Comparison of ENCODE assay signal across 7 mouse cellular contexts in the genomic region with DNA sequence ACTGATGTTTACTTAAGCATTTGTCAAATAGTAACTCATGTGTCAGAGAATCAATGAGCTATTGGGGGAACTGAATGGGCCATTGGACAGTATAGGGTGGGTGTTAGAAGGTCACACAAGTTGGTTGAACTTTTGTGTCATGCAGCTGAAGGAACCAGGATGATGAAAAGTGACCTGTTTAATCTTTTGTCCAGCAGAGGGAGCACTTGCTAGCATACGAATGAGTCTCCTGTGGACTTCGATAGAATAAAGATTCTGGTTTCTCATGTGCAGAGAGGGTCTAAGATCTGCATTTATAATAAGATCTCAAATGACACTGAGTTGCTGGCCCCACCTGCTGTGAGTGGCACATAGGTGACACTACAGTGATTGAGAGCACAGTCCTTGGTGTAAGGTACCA. TPM values are rescaled to one million over a fixed set of nuclear protein-coding genes. Genes with fewer than 3 reads are reported as not detected.
DNase-seq lines count a peak whose midpoint lies in the region; ATAC-seq and TF ChIP-seq lines count a peak whose summit lies in the region.

No protein-coding gene starts in this region.

- H3K27me3 ChIP-seq in hindbrain, embryonic 10.5 days (ENCODE audit: insufficient read depth, poor library complexity, severe bottlenecking) = no peaks in the 10 kb centered on the region
- no peaks in the 10 kb centered on the region for H3K27me3 ChIP-seq in hindbrain, embryonic 12.5 days
- H3K27me3 ChIP-seq in MEL (ENCODE audit: control insufficient read depth in 1 of 2, insufficient read depth in 2 of 2, low read length in 2 of 2) = no peaks in the 10 kb centered on the region

- H3K4me3 ChIP-seq in hindbrain, embryonic 10.5 days = no peak overlapping the region
- H3K4me3 ChIP-seq in hindbrain, embryonic 12.5 days = no peak overlapping the region
- no peak overlapping the region for H3K4me3 ChIP-seq in MEL (ENCODE audit: control insufficient read depth in 1 of 2, insufficient read depth in 1 of 2, low read depth in 2 of 2, low read length in 2 of 2)

- no peak for TF ChIP-seq EP300 in MEL (IDR thresholded peaks at IDR 0.05; ENCODE audit: low read depth in 1 of 2, low read length in 2 of 2)

- WGBS in hindbrain, embryonic 10.5 days = 33% methylated on average over 2 of the region's 2 CpGs
- WGBS in hindbrain, embryonic 12.5 days = 26% methylated on average over 2 of the region's 2 CpGs

- DNase-seq in hindbrain, embryonic 10.5 days (ENCODE audit: low spot score) = peak; percentile 23
- peak; percentile 80 for DNase-seq in 3T3-L1 (ENCODE audit: low read depth, low spot score)
- DNase-seq in MEL (ENCODE audit: low read depth, low spot score) = peak; percentile 16
- DNase-seq in fibroblast of lung, adult 2 months (ENCODE audit: low read depth) = peak; percentile 15
- DNase-seq in ovary, postnatal 10 days (ENCODE audit: low spot score) = no peak

- ATAC-seq in hindbrain, embryonic 12.5 days (ENCODE audit: low FRiP score) = no peak
- ATAC-seq in megakaryocyte progenitor cell, adult 5-6 weeks (replicated peaks; ENCODE audit: poor library complexity) = peak; percentile 68

- TF ChIP-seq POLR2A in MEL (IDR thresholded peaks at IDR 0.05; ENCODE audit: control insufficient read depth in 1 of 2, insufficient read depth in 1 of 2, low read depth in 1 of 2, low read length in 2 of 2, poor library complexity in 1 of 2) = no peak

- no peak; the same call in 1 of the 2 replicates for TF ChIP-seq RAD21 in MEL (IDR thresholded peaks at IDR 0.05; ENCODE audit: low read depth, low read length)

- H3K27ac ChIP-seq in hindbrain, embryonic 10.5 days = no peak overlapping the region
- H3K27ac ChIP-seq in hindbrain, embryonic 12.5 days = no peak overlapping the region
- H3K27ac ChIP-seq in MEL (ENCODE audit: control insufficient read depth, low read depth, low read length) = no peak overlapping the region

- no peaks in the 10 kb centered on the region for H3K79me2 ChIP-seq in MEL (ENCODE audit: control insufficient read depth, insufficient read depth, low read length, poor library complexity)

- no peaks in the 10 kb centered on the region for H3K9me3 ChIP-seq in hindbrain, embryonic 10.5 days
- H3K9me3 ChIP-seq in hindbrain, embryonic 12.5 days (replicated peaks) = no peaks in the 10 kb centered on the region
- H3K9me3 ChIP-seq in MEL (replicated peaks; ENCODE audit: insufficient read depth, low read length) = no peaks in the 10 kb centered on the region

- TF ChIP-seq CTCF in MEL (IDR thresholded peaks at IDR 0.05 in 2 of 3, conservative IDR thresholded peaks at IDR 0.05 in 1 of 3; ENCODE audit: control insufficient read depth in 1 of 3, insufficient read depth in 1 of 3, low read depth in 2 of 3, low read length in 3 of 3, poor library complexity in 1 of 3, severe bottlenecking in 1 of 3) = peak; percentile 4 to 30 (median 26); a peak in 2 of 6 replicates

- H3K9ac ChIP-seq in hindbrain, embryonic 12.5 days = no peak overlapping the region
- no peak overlapping the region for H3K9ac ChIP-seq in MEL (ENCODE audit: control insufficient read depth, low read depth, low read length, poor library complexity, severe bottlenecking)

- H3K4me2 ChIP-seq in hindbrain, embryonic 12.5 days (replicated peaks) = no peak overlapping the region

- no peaks in the 10 kb centered on the region for H3K36me3 ChIP-seq in hindbrain, embryonic 10.5 days
- no peaks in the 10 kb centered on the region for H3K36me3 ChIP-seq in hindbrain, embryonic 12.5 days
- no peaks in the 10 kb centered on the region for H3K36me3 ChIP-seq in MEL (ENCODE audit: control insufficient read depth in 1 of 2, insufficient read depth in 2 of 2, low read length in 2 of 2)

- peaks cover 8% of the 10 kb centered on the region for H3K4me1 ChIP-seq in hindbrain, embryonic 10.5 days (replicated peaks)
- H3K4me1 ChIP-seq in hindbrain, embryonic 12.5 days = no peaks in the 10 kb centered on the region
- no peaks in the 10 kb centered on the region for H3K4me1 ChIP-seq in MEL (ENCODE audit: control insufficient read depth in 1 of 2, insufficient read depth in 2 of 2, low read length in 2 of 2)

TF ChIP-seq in MEL, 35 proteins besides CTCF, POLR2A, EP300 and RAD21:
- TF ChIP-seq SIN3A (IDR thresholded peaks at IDR 0.05; ENCODE audit: low read length) = no peak
- TF ChIP-seq SMC3 (IDR thresholded peaks at IDR 0.05; ENCODE audit: low read depth, low read length) = peak; percentile 27

RNA-seq across cellular contexts. Expression of a gene that starts 39.9 kb away (rescaled TPM):
- polyA plus RNA-seq in hindbrain, embryonic 10.5 days (2016; fragmentation: Nextera tagmentation; extraction: Ambion mirVana) = 0.30 and 0.90 TPM in 2 replicates
- 0.18 and 0.40 TPM in 2 replicates for polyA plus RNA-seq in hindbrain, embryonic 12.5 days (2016; fragmentation: Nextera tagmentation; extraction: Ambion mirVana)
- total RNA-seq in MEL (2012; rRNA removed) = not detected in 2 replicates
- not detected for polyA plus RNA-seq in MEL (2012; ENCODE audit: insufficient read depth in 1 of 2, insufficient read length in 2 of 2, low read depth in 1 of 2, low replicate concordance in 2 of 2, missing spikeins in 1 of 2)
- not detected in 2 replicates for total RNA-seq in megakaryocyte progenitor cell, adult 5-6 weeks (2015)
- total RNA-seq in megakaryocyte progenitor cell, adult 5-6 weeks (2017) = not detected in 2 replicates
